Mouse (Mus musculus) frontal cortex, postnatal 10 days (tissue): ENCODE measurements around the gene Gas6.

Experiments
- DNase-seq, 2 experiments: peaks; one replicate each; pipeline ENCODE4 v3.0.0; 2022; ENCODE audit warnings: low spot score in 2 of 2, mixed read lengths in 1 of 2

The Gas6 gene

GRCm38 (mm10) chr8:13461843-13462242 lies 32.4 kb downstream of the Gas6 start:
- peak in 1 of 2 experiments; percentile 66 for DNase-seq

GRCm38 (mm10) chr8:13461085-13461765 lies 33.1 kb downstream of the Gas6 start:
- DNase-seq, result no peak

- no peak for DNase-seq
These were observed 34.9 kb downstream of the Gas6 start for GRCm38 (mm10) chr8:13459431-13459830.

GRCm38 (mm10) chr8:13455295-13455694 lies 39.0 kb downstream of the Gas6 start:
- DNase-seq, result no peak

- peak; percentile 32 to 63 for DNase-seq
These were observed 39.8 kb downstream of the Gas6 start for GRCm38 (mm10) chr8:13454341-13455113.

GRCm38 (mm10) chr8:13451747-13452277 lies 42.5 kb downstream of the Gas6 start:
- no peak for DNase-seq

- no peak for DNase-seq
These were observed 46.1 kb downstream of the Gas6 start for GRCm38 (mm10) chr8:13448145-13448544.

GRCm38 (mm10) chr8:13446456-13446855 lies 47.8 kb downstream of the Gas6 start:
- DNase-seq, result no peak

- DNase-seq, result no peak
These were observed 52.1 kb downstream of the Gas6 start for GRCm38 (mm10) chr8:13442152-13442551.

GRCm38 (mm10) chr8:13437531-13437930 lies 56.8 kb downstream of the Gas6 start:
- no peak for DNase-seq

GRCm38 (mm10) chr8:13436052-13436451 lies 58.2 kb downstream of the Gas6 start:
- no peak for DNase-seq

- DNase-seq, result no peak
These were observed 59.4 kb downstream of the Gas6 start, which contains the start of gene Tmem255b for GRCm38 (mm10) chr8:13434889-13435288. Tmem255b (plus strand) TSS chr8:13435189.

GRCm38 (mm10) chr8:13433130-13433529 lies 61.2 kb downstream of the Gas6 start:
- DNase-seq, result no peak

- no peak for DNase-seq
These were observed 63.4 kb downstream of the Gas6 start for GRCm38 (mm10) chr8:13430866-13431265.

GRCm38 (mm10) chr8:13430412-13430811 lies 63.9 kb downstream of the Gas6 start:
- no peak for DNase-seq

- DNase-seq, result no peak
These were observed 66.1 kb downstream of the Gas6 start for GRCm38 (mm10) chr8:13428156-13428555.

GRCm38 (mm10) chr8:13427351-13427750 lies 66.9 kb downstream of the Gas6 start:
- no peak for DNase-seq

GRCm38 (mm10) chr8:13420970-13421369 lies 73.3 kb downstream of the Gas6 start:
- DNase-seq, result no peak

- no peak for DNase-seq
These were observed 75.1 kb downstream of the Gas6 start for GRCm38 (mm10) chr8:13419111-13419639.

- no peak for DNase-seq
These were observed 78.4 kb downstream of the Gas6 start for GRCm38 (mm10) chr8:13415879-13416278.
